Mouse (Mus musculus) bone marrow macrophage, adult 2 months (primary cell): ENCODE results near the gene Matk. TPM values are rescaled to one million over a fixed set of nuclear protein-coding genes. Genes with fewer than 3 reads are reported as not detected.

Experiments
- H3K27ac ChIP-seq: 2 replicates; pipeline ENCODE4 v1.5.1; 2012; ENCODE audit warnings: low read depth, low read length; ENCODE audit not compliant: insufficient read depth
- H3K4me1 ChIP-seq: 2 replicates; pipeline ENCODE4 v1.6.1; 2012; ENCODE audit warnings: low read length; ENCODE audit not compliant: control insufficient read depth, insufficient read depth
- H3K4me3 ChIP-seq: 2 replicates; pipeline ENCODE4 v1.5.1; 2012; ENCODE audit warnings: mild to moderate bottlenecking, low read length, moderate library complexity; ENCODE audit not compliant: insufficient read depth
- CTCF ChIP-seq: IDR thresholded peaks from 2 replicates; pipeline ENCODE4 v1.5.1; 2012; ENCODE audit warnings: low read depth, mild to moderate bottlenecking, low read length, moderate library complexity
- POLR2A ChIP-seq: IDR thresholded peaks from 2 replicates; pipeline ENCODE4 v1.6.1; 2012; ENCODE audit warnings: mild to moderate bottlenecking, low read depth, low read length, borderline replicate concordance
- polyA plus RNA-seq: library from polyadenylated mRNA; stranded (reverse); fragments of >200 nt; gene quantifications from 2 replicates; pipeline ENCODE4 v1.2.4, GENCODE M21; 2012; ENCODE audit not compliant: missing spikeins, insufficient read depth, insufficient read length

Matk gene
- polyA plus RNA-seq, 1 experiment, result 10.8 TPM

GRCm38 (mm10) chr10:81266211-81267105 is 13.7 kb downstream of the Matk start, which contains the start of the genes Mrpl54 and Apba3:
Gene Mrpl54 (minus strand): TSS chr10:81266934.
Gene Apba3 (plus strand): TSS chr10:81266960.
- Histone ChIP-seq H3K27ac (peak within 1 kb of the TSS; percentile 72), H3K4me1 (peaks cover 11% of the 10 kb centered on the region), H3K4me3 (peak within 1 kb of the TSS; percentile 70)
- no peak for TF ChIP-seq CTCF
- no peak for TF ChIP-seq POLR2A

GRCm38 (mm10) chr10:81268056-81268455 is 15.3 kb downstream of the Matk start:
- peak overlapping the region; percentile 68 for H3K4me3 ChIP-seq
- peaks cover 11% of the 10 kb centered on the region for H3K4me1 ChIP-seq
- no peak overlapping the region for H3K27ac ChIP-seq
- no peak for TF ChIP-seq CTCF
- TF ChIP-seq POLR2A, result no peak

- no peak for TF ChIP-seq POLR2A
- no peak for TF ChIP-seq CTCF
- Histone ChIP-seq H3K4me3 (peak overlapping the region; percentile 68), H3K4me1 (peaks cover 11% of the 10 kb centered on the region), H3K27ac (no peak overlapping the region)
Observed at GRCm38 (mm10) chr10:81268643-81269412, 16.1 kb downstream of the Matk start.

GRCm38 (mm10) chr10:81272356-81272755 is 19.6 kb downstream of the Matk start:
- no peak overlapping the region for H3K27ac ChIP-seq
- H3K4me3 ChIP-seq, result no peak overlapping the region
- H3K4me1 ChIP-seq, result peaks cover 4% of the 10 kb centered on the region; the same call in 1 of the 2 replicates
- TF ChIP-seq POLR2A (no peak), CTCF (no peak)

GRCm38 (mm10) chr10:81273842-81274241 is 21.1 kb downstream of the Matk start:
- Histone ChIP-seq H3K4me3 (no peak overlapping the region), H3K4me1 (peaks cover 4% of the 10 kb centered on the region; the same call in 1 of the 2 replicates), H3K27ac (no peak overlapping the region)
- TF ChIP-seq POLR2A, result no peak
- TF ChIP-seq CTCF, result no peak

- no peak for TF ChIP-seq POLR2A
- TF ChIP-seq CTCF, result no peak
- H3K4me1 ChIP-seq, result no peaks in the 10 kb centered on the region
- H3K4me3 ChIP-seq, result no peak overlapping the region
- H3K27ac ChIP-seq, result no peak overlapping the region
Observed at GRCm38 (mm10) chr10:81277676-81278075, 24.9 kb downstream of the Matk start.

GRCm38 (mm10) chr10:81279496-81279895 is 26.8 kb downstream of the Matk start:
- no peak for TF ChIP-seq CTCF
- TF ChIP-seq POLR2A, result no peak
- Histone ChIP-seq H3K27ac (no peak overlapping the region), H3K4me3 (no peak overlapping the region), H3K4me1 (no peaks in the 10 kb centered on the region)

- Histone ChIP-seq H3K27ac (no peak overlapping the region), H3K4me3 (no peak overlapping the region), H3K4me1 (no peaks in the 10 kb centered on the region; the same call in 1 of the 2 replicates)
- TF ChIP-seq POLR2A (no peak), CTCF (no peak)
Observed at GRCm38 (mm10) chr10:81284189-81284588, 31.5 kb downstream of the Matk start.

GRCm38 (mm10) chr10:81284719-81285118 is 32.0 kb downstream of the Matk start:
- no peak overlapping the region for H3K27ac ChIP-seq
- H3K4me1 ChIP-seq, result no peaks in the 10 kb centered on the region; the same call in 1 of the 2 replicates
- TF ChIP-seq CTCF, result no peak
- TF ChIP-seq POLR2A, result no peak
- no peak overlapping the region for H3K4me3 ChIP-seq

GRCm38 (mm10) chr10:81285694-81286450 is 33.1 kb downstream of the Matk start:
- Histone ChIP-seq H3K27ac (no peak overlapping the region), H3K4me3 (peak overlapping the region; percentile 72), H3K4me1 (peaks cover under 1% of the 10 kb centered on the region; the same call in 1 of the 2 replicates)
- TF ChIP-seq POLR2A (no peak), CTCF (0 out of 2 replicates have a peak, but pooled peaks have one; percentile 16)
